Mouse (Mus musculus): ENCODE measurements around the gene Agfg2. TPM values are rescaled to one million over a fixed set of nuclear protein-coding genes. Genes with fewer than 3 reads are reported as not detected.
"Not testable (repeated sequence)": the region's sequence is repeated elsewhere in the genome, so short reads cannot be mapped to it uniquely, and the experiment has no call there.

The Agfg2 gene
- total RNA-seq (2015) = 8.6 and 9.8 TPM in 2 replicates
- 10.5 and 14.2 TPM in 2 replicates for total RNA-seq (2017)

DNA sequence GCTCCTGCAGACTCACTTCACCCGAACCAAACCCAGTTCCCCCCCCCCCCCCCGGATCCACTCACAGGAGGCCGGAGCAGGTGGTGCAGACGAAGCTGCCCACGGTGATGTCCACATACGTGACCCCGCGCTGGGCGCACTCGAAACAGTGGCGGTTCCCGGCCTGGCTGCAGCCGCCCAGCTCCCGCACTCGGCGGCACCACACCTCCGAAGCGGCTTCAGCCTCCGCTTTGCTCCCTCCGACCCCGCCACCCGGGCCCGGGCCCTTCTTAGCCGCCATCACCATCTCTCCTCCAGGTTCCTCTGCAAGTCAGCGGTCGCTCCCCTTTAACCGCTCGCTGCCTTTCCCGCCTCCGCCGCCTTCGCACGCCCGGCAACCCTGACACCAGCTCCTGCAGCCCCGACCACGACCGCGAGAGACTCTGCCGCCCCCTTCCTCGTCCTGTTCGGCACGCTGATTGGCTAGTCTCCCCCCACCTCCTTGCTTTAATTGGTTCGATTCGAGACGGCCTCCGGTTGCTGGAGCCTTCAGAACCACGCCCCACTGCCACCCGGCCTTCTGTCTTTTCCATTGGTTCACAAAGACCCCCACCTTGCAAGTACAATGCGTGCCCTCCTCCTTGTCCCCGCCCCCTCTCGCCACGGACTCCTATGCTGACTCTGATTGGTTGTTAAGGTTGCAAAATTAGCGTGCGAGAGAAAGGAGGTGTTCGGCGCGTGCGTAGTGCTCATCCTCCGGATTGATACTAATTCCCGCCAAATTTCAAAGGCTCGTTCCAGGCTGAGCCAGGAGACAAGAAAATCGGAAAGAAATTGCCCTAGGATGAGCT lies at the start of gene Agfg2:
Gene Agfg2, minus strand, starts transcription at position 433 of the 830 bp plus-strand sequence.
- peak; percentile 88 for ATAC-seq (replicated peaks; ENCODE audit: poor library complexity)

DNA sequence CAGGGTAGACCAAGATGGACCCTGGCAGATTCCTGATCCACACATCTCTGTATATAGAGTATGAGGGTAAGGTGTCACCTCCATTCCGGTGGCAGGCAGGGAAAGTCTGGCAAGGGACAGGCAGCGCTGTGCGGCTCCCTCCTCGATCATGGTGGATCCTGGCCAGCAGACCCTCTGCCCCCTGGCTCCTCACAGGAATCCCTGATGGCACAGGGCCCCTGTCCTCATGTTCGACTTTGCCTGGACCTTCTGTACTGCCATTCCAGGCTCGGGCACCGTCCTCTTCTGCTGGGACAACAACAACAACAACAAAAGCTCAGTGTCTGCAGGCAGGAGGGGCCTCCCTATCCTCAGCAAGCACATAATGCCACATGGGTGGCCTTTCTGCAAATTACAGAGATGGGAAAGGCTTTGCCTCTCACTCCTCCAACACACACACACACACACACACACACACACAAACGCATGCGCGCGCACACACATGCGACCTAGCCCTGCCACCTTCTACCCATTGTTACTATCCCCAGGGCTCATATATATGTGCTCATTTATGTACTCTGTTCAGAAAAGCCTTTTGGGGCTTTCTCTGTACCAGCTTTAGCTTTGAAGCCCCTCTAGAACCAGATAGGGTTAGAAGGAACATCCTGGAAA lies 49.2 kb upstream of the Agfg2 start:
- ATAC-seq (replicated peaks; ENCODE audit: poor library complexity) = no peak

DNA sequence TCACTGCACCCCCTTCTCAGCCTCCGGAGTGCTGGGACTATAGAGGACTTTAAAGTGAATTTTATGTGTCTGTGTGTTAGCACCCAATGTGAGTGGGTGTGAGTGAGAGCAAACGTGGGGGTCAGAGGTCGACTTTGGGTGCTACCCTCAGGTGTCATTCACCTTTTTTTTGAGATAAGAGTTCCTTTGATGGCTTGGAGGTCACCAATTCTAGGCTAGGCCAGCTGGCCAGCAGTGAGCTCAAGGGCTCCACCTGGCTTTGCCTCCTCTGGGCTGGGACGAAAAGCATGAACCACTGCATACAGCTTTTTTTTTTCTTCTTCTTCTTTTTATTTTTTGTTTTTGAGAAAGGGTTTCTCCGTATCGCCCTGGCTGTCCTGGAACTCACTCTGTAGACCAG lies 42.2 kb upstream of the Agfg2 start:
- ATAC-seq (replicated peaks; ENCODE audit: poor library complexity) = no peak

DNA sequence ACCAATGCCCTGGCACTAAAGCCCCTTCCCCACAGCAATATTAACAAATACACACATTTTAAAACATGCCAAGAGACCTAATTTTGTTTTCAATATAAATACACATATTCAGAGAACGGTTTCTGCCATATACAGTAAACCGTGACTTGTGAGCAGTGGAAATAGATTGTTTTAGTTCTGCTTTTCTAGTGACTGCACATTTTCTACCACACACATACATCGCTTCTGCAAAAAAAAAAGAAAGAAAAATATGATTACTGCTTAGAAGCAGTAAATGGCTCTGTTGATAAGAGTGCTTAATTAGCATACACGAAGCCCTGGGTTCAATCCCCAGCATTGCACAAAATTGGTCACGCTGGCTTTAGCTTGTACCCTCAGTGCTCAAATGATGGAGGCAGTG lies 39.3 kb upstream of the Agfg2 start:
- peak; percentile 58; the same call in 1 of the 2 replicates for ATAC-seq (replicated peaks; ENCODE audit: poor library complexity)

DNA sequence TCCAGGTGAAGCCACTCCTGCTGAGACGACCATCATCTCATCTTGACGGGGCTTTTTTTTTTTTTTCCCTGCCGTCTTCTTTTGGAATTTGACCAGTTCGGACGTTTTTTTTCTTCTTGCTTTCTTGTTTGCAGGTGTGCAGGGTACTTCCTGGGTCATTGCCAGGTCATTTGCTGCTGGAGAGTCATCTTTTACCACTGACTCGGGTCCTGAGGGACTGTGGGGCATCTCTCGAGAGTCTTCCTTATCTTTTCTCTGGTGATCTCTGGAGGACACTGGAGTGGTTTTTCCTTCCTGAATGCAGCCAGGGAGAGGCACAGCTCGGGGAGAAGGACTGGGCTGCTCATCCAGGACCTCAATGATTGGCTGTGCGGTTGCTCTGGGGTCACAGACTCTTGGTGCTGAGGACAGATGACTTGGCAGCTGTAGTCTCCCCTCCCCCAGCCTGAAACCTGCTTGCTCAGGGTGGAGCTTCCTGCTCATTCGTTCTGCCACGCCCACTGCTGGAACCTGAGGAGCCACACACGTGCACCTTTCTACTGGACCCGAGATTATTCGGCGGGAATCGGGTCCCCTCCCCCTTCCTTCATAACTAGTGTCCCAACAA lies 36.1 kb upstream of the Agfg2 start:
- ATAC-seq (replicated peaks; ENCODE audit: poor library complexity) = not testable (repeated sequence)

DNA sequence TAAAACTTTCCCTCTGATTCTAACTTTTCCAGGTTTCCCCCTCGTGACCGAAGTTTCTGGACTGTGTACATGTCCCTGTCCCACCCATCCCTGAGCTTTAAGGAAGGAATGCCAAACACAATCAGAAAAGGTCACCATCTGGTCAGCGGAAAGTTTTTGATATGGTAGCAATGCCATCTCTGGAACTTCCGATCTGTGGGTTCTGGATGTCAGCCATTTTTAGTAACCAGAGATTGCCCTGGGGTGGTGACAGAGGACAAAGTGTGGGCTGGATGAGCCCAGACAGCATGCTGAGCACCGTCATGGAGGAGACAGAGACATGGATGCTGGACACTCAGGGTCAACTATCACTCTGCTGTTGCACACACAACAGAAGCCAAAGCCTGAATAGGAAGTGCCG lies 34.6 kb upstream of the Agfg2 start:
- ATAC-seq (replicated peaks; ENCODE audit: poor library complexity) = peak; percentile 43

DNA sequence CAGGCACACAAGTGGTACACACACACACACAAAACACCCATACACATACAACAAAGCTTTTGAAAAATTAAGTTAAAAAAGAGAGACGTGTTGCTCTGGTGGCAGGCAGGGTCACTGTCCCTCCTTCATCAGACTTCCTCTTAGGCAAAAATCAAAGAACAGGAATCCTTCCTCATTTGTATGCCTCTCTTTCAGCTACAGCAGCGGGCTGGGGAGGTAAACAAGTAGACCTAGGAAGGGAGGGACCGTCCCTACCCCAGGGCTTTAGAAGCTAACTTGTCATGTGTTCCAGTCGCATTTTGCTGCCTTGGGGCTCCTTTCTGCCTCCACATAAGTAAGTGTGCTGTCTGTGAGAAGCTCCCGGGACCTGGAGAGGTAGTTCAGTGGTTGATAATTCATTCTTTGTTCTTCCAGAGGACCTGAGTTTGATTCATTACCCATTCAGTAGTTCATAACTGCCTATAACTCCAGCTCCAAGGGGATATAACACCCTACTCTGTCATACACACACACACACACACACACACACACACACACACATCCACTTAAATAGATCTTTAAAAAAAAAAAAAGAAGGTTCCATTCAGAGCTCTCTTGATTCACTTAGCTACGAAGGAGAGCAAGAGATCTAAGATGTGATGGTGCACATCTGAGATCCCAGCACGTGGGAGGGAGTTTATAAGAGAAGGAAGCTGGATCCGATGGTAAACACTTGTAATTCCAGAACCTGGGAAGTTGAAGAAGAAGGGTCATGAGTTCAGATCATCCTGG lies 33.7 kb upstream of the Agfg2 start:
- ATAC-seq (replicated peaks; ENCODE audit: poor library complexity) = peak; percentile 50; the same call in 1 of the 2 replicates

DNA sequence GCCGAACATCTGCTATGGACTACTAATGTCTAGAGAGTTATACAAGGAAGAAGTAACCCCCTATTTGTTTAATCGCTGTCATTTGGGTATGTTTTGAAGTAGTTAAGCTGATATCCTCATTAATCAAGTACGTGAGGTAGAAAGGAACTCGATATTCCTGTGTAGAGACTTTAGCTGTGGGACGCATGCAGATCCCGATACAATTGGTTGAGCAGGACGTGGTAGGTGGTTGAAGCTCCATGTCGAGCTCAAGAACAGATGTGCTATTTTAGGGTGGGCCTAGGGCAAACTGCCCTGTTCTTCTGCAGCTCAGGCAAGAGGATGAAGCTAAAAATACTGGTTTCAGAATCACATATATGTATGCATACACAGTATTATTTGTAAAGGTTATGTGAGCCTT lies 31.2 kb upstream of the Agfg2 start:
- ATAC-seq (replicated peaks; ENCODE audit: poor library complexity) = no peak

DNA sequence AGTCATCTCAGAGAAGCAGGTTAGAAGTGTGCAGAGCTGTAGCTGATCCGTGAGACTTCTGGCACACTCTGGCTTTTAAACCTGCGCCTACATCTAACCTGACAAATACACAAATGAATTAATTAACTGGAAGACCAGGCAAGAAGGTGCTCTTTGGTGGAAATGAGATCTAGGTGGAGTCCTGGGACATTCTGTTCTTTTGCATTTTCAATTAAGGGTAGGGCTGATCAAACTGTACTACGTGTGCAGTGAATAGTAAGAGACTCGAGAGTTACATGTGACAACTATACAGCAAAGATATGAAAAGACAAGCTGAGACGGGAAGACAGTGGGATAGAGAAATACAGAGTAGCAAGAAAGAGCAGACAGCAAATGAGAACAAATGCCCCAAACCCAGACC lies 28.9 kb upstream of the Agfg2 start:
- ATAC-seq (replicated peaks; ENCODE audit: poor library complexity) = no peak

DNA sequence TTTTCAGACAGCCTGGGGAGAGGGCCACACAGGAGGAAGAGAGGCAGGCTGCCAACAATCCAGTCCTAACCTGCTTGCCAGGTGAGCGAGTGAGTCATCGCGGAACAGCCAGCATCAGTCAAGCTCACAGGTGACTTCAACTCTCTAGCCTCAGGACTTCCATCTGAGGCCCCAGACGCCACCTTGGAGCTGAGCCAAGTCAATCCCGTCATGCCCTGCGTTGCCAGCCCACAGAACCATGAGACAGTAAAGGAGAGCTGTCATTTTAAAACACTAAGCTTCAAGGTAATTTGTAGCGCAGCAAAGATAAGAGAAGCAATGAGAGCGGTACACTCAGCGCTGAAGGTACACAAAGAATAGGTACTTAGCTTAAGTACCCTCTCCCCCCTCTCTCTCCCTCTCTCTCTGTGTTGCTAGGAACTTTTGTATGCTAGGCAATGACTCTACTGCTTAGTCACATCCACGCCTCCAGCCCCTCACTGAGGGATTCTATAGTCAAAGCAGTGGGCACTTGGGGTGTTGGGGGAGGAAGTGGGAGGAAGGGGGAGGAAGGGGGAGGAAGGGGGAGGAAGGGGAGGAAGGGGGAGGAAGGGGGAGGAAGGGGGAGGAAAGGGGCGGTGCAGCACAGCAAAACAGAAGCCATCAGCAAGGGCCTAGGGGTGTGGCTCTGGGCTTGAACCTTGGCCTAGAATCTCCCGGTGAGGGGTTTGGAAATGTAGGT lies 22.5 kb upstream of the Agfg2 start:
- ATAC-seq (replicated peaks; ENCODE audit: poor library complexity) = peak; percentile 59

DNA sequence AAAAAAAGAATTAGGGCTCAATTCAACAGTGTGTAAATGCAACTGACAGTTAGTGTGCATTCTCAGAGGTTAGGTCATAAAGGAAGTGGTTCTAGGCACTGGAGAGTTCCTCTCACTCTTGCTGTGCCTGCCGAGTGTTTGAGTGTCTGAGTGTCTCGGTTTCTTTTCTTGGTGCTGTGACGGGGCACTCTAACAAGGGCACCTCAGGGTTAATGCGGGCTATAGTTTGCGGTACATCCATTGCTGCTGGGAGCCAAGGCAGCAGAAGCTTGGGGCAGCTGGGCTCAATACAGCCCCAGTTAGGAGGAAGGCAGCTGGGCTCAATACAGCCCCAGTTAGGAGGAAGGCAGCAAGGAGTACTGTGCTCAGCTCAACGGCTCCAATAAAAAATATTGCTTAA lies 20.7 kb upstream of the Agfg2 start:
- peak; percentile 64 for ATAC-seq (replicated peaks; ENCODE audit: poor library complexity)

DNA sequence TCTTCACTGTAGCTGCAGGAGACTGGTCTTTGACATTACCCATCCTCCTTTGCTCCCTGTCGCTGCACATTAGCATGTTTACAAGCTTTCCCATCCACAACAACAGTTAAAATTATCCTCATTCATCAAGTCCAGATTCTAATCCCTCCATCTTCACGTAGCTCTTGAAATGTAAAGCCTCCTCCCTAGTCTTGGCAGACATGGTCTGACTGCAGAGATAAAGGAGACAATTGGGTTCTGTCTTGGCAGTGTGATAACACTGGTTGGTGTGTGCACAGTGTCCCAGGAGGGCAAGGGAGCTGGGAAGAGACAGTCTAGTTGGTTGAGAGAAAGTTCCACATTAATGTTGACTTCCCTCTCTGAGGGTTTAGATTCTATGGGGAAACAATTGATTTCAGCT lies 15.3 kb upstream of the Agfg2 start:
- ATAC-seq (replicated peaks; ENCODE audit: poor library complexity) = peak; percentile 84

DNA sequence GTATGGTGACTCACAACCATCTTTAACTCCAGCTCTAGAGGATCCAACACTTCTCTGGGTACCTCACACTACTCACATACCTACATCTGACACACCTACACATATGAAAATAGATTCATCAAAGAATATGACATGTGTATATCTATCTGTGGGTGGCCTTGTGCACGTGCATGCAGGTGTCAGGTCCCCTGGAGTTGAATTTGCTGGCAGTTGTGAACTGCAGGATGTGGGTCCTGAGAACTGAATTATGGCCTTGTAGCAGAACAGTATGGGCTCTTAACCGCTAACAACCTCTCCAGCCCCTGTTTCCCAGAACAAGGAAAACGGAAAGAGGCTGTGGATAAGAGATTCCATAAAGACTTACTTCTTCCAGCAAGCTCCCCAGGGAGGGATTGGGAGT lies 14.6 kb upstream of the Agfg2 start:
- no peak for ATAC-seq (replicated peaks; ENCODE audit: poor library complexity)

DNA sequence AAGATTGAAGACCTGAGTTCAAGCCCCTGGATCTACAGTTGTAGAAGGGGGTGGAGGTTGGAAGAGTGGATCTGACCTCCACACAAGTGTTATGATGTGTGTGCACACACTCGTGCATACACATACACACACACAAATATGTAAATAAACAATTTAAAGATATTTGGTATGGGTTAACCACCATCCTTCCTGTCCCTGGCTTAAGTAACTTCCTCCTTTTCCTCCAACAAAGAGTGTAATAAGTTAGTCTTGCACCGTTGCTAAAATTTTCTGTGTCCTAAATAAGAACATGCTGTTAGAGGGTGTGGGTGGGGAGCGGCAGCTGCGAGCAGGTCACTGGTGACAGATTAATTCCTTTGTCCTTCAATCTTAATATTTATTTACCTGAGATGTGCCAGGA lies 11.4 kb upstream of the Agfg2 start:
- ATAC-seq (replicated peaks; ENCODE audit: poor library complexity) = peak; percentile 48; the same call in 1 of the 2 replicates

DNA sequence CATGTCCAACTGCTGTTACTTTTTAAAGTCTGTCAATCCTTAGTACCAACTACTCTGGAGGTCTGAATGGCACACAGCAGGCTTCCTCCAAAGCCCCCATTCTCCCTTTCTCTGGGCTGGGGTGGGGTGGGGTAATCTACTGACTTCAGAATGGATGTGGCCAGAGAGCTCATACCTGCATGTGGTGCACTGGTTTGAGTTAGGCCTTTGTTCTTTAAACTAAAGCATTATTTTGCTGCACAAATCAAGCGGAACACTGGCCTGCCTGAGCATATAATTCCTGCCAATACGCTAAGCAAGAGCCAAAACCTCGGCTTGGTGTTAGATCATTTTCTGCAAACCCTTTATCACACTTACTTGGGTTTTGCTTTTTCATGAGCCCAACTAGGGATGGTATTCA lies 10.3 kb upstream of the Agfg2 start:
- ATAC-seq (replicated peaks; ENCODE audit: poor library complexity) = no peak

DNA sequence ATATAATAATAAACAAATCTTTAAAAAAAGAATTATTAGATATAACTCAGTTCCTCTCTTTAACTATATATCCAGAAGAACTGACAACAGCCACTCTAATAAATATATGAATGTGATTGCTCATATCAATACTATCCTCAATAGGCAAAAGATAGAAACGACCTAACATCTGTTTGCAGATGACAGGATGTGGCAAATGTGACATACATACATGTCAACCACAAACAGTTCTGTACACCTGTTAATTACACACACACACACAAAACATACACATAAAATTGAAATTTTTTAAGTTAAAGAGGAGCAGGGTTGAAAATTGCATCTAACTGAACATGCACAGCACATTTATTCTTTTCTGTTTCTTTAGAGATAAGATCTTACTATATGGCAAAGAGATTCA lies 7.4 kb upstream of the Agfg2 start:
- no peak for ATAC-seq (replicated peaks; ENCODE audit: poor library complexity)

DNA sequence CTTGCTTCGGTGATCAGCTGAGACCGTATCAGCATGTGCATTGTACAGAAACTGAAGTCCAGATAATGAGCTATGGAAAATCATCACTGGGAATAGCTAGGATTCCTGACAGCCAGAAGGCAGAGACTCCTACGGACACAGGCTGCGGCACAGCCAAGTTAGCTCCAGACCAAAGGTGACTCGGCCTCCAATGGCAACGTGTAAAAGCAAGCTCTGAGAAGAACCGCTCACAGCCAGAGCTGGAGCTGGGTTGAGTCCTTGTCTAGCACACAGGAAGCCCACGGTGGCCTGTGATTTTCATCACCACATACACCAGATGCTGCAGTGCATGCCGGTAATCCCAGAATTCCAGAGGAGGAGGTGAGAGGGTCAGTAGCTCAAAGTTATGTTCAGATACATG lies 6.0 kb upstream of the Agfg2 start:
- no peak for ATAC-seq (replicated peaks; ENCODE audit: poor library complexity)

DNA sequence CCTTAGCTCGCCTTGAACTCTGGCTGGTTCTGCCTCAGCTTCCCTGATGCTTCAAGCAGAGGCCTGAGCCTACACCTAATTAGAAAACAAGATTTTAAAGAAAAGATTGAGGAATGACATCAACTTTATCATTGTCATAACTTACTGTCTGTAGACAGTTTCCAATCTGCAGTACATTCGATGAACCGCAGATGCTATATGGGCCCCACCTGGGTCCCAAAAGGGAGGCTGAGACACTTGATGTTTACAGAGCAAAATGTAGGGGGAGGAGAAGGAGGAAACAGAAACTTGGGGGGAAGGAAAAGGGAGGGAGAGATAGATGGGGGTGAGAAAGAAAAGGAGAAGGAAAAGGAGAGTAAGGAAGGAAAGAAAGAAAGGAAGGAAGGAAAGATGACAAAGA lies 5.4 kb upstream of the Agfg2 start:
- no peak for ATAC-seq (replicated peaks; ENCODE audit: poor library complexity)

DNA sequence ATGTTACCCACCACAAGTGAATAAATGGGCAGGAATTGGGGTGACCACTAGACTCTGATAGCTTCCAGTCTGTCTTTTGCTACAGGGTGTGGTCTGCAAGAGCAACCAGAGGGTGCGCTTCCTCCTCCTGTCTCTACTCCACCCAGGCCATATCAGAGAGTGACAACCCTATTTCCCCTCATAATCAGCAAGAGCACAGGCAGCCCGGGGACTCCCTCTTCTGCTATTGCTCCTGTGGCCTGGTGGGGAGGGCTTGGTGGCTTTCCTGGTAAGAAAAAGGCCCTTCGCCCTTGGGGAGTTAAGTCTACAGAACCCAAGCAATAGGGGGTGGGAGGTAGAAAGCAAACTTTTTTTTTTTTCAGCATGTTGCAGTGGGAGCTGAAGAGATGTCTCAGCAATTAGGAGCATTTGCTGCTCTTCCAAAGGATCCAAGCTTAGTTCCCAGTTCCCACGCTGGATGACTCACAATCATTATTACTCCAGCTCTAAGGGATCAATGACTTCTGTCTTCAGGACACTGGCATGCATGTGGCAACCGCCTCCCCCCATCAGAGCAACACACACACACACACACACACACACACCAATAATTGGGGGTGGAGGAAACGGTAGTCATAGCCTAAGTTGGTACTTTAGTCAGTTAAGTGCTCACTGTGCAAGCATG lies 1.7 kb upstream of the Agfg2 start:
- peak; percentile 73 for ATAC-seq (replicated peaks; ENCODE audit: poor library complexity)

DNA sequence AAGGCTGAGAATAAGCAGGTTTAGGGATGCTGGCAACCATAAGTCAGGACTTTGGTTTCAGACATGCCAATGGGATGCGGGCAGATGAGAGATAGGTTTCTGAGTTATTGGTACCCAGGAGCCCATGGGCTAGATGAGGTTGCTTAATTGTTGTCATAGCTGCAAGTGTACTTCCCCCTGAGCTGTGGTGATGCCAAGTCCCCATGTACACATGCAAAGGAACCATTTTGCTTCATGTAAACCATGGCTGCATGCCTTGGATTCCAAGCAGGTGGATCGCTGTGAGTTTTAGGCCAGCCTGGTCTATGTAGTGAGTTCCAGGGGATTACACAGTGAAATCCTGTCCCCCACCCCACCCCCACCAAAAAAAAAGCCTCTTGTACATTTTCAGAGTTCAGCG lies 1.1 kb upstream of the Agfg2 start:
- ATAC-seq (replicated peaks; ENCODE audit: poor library complexity) = 0 out of 2 replicates have a peak, but pooled peaks have one; percentile 13
